Mouse (Mus musculus) spleen, postnatal 4 days (tissue): ENCODE measurements around the gene Prr23a2.
"Not testable (repeated sequence)": the region's sequence is repeated elsewhere in the genome, so short reads cannot be mapped to it uniquely, and the experiment has no call there.

ENCODE experiments used
- DNase-seq, 2 experiments: peaks; one replicate each; pipeline ENCODE4 v3.0.0; 2022; ENCODE audit warnings: low spot score in 2 of 2

The Prr23a2 gene

DNA sequence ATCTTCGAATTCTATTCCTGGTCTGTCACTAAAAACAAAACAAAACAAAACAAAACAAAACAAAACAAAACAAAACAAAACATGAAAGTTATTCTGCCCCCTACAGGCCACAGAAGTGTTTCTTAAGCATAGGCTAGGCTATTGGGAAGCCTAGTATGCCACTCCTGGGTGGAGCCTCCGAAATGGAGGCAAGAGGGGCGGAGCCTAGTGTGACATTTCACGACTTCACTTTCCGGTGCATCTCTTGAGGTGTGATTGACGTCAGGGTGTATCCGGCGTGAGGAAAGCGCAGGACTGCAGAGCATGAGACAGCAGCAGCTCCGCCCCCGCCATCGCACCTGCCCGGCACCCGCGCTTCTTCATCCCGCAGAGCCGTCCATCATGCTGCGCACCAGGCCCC is at the start of gene Prr23a2:
Gene Prr23a2, plus strand, starts transcription at position 285 of the 400 bp plus-strand sequence.
- DNase-seq: no peak

DNA sequence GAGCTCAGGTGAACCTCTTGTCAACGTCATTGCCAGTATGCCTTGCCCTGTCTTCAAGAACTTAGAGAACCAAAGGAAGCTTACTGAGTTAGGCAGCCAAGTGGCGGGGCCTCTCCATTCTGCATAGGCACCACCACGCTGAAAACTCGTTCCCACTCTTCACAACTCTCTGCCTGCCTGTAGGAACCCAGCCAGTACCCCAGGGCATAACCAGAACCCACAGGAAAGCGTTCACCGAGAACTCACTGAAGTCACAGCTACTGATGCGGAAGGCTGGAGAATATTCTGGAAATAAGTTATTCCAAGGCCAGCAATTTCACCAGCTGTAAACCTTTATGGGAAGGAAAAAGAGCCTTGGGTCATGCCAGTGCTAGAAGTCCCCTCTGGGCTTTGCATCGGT is 48.7 kb upstream of the Prr23a2 start:
- DNase-seq: no peak

DNA sequence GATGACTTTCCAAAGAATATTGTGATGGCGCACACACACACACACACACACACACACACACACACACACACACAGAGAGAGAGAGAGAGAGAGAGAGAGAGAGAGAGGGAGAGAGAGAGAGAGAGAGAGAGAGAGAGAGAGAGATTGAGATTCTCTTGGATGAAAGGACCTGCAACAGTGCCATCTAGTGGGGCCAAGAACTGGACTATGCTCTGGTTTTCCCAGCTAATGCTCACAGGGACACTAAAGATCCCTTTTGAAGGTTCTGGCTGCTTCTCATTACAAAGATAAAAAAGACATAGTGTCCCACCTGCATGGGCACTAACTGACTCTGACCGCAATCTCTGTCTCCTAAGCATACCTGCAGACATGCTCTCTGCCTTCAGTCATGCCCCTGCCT is 46.8 kb upstream of the Prr23a2 start:
- not testable (repeated sequence) for DNase-seq

DNA sequence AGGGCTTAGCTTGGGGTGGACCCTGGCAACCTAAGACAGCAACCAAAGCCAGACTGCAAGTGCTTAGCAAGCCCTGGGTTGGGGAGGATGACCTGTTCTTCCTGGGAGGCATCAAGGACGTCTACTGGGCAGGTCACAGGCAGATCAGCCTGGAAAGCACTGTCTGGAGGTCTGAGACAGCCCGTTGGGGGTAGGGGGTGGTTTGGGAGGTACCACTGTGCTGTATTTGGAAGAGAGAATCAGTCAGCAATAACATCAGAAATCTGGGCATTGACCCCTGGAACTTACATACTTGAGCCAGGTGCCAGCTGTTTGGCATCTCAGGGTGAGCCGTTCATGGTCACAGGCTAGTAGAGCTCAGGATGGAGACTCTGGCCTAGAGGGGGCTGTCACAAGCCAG is 40.2 kb upstream of the Prr23a2 start:
- no peak for DNase-seq

DNA sequence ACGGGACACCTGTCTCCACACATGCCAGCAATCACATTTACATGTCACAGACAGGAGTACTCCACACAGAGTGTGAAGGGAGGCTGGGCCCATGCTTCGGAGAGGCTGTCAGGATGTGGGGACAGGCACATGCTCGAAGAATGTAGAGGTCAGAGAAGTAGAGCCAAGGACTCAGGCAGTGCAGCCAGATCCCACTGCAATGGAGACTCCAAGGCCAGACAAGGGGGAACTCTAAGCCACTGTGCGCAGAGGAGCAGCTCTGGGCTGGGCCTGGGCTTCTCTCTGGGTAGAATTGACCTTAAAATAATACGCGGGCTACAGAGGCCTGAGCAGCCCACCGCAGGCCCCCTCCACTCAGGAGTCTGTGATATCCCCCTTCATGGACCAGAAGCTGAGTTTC is 38.7 kb upstream of the Prr23a2 start:
- DNase-seq: no peak

DNA sequence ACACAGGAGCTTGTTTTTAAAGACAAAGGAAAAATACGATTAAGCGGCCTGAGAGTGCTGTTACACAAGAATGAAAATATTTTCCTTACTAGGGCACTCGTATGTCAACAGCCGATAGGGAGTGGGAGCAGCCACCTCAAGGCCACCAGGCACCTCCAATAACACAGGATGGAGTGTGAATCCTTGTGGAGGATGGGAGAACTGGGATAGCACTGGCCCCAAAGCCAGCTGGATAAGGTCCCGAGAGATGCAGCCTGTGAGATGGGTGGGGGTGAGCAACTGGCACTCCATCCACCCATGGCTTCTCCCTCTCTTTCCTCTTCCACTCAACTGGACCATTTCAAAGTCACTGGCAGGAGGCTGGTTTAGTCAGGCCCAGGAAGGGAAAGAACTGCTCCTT is 37.3 kb upstream of the Prr23a2 start:
- no peak for DNase-seq

DNA sequence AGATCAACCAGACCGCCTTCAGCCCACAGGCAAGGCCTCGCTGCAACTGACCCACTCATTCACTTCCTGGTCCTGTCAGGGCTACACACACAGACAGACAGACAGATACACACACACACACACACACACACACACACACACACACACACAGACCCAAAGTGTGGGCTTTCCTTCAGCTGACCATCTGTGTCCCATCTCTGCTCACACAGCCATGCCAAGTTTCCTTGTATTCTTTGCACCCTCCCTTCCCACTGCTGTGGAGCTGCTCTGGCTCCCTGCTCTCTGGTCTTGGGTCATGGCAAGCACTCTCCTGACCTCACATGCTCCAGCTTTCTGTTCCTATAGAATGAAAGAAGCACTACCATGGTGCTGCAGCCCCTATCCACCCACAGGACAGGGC is 36.8 kb upstream of the Prr23a2 start:
- DNase-seq: no peak

DNA sequence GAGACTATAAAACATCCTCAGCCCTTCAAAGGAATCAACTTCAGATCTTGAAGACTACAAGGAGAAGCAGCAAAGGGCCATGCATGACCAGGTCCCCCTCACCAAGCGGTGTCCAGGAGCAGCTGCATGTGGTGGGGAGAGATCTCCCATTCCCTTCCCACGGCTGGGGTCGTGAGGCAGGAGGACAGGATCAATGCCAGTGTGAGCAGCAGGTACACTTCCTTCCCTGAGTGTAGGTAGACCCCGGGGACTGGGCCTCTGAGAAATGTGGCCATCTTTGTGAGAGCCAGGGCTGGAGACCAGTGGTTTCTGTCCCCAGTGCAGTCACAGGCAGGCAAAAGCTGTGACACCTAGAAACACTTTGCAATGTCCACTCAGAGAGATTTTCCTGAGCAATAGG is 35.8 kb upstream of the Prr23a2 start:
- DNase-seq: peak in 1 of 2 experiments; percentile 53

DNA sequence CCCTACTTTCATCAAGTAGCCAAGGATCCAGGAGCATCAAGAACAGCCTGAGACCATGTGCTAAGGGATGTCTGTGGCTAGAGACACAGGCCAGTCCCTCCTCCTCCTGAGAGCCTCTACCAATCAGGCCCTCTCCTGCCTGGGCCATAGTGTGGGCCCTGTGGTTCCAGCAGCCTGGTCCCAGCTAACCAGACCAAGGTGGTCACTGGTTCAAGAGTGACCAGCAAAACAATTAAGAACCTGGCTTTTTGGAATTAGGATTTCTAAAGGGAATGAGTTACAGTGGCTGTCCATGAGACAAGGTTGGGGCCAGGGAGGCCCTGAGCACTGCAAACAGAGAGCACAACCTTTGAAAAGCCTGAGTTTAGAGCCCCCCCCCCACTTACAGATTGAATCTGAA is 35.2 kb upstream of the Prr23a2 start:
- peak in 1 of 2 experiments; percentile 39 for DNase-seq

DNA sequence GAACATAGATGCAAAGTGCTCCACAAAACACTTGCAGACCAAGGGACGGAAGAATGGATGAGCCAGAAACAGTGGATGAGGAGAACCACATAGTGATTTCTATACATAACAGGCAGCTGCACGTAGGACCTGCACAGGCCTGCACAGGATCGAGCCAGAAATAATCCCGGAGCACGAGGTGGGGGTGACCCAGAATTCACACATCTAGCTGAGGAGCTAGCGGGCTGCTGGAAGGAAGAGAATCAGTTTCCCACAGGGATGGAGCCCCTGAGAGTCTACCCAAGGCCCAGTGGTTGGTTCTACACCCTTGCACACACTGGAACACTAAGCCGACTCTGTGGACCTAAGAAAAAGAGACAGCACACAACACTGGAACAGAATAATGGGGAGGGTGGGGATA is 32.5 kb upstream of the Prr23a2 start:
- DNase-seq: peak in 1 of 2 experiments; percentile 52

DNA sequence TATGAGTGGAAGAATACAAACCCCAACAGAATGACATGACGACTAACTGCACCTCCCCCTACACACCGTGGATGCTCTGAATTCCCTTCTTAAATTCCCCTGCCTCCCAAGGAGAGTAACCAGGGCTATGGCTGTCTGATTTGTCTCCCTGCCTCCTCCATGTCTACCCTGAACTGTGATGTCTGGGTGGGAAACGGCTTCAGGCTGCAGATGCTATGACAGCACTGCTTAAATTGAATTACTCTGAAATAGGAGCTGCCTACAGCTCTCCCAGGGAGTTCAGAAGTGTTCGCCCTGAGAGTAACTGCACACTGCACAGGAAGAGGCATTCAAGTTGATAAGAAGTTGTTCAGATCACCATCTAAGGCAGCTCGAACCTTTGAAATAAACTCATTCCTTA is 26.8 kb upstream of the Prr23a2 start:
- peak in 1 of 2 experiments; percentile 39 for DNase-seq

DNA sequence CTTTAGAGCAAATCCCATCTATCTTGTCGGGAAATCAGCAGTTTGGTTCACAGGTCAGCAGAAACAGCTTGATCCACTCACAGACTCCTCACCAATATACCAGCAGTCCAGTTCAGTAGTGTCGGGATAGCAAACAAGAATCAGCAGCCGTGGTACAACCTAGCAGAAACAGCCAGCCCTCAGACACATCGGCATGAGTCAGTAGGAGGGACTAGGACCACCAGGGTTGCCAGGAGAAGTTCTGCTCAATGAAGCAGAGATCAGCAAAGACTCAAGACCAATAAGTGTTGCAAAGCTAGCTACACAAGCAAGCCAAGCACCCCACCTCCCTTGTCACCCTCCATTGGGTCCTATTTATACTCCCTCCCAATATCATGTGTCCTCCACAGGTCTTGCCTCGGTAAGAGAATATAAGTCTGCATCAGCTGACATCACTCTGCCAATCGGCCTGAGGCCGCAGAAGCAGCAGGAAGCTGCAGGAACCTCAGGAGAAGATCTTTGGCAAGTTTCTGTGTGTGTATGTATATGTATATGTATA is 18.7 kb upstream of the Prr23a2 start:
- DNase-seq: peak in 1 of 2 experiments; percentile 35

DNA sequence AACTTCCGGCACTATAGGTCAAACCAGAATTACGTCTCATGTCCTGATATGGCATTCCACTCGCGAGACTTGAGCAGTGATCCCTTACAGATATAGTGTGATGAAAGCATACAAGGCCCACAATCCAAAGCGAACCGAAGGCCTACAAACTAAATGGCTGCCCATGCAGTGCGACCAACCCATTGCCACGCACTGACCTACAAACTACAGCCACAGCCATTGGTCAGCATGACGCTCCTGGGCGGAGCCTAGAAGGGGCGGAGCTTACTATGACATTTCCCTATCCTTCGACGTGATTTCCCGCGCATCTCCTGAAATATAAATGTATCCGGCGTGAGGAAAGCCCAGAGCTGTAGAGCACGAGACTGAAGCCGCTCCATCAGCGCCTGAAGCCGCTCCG is 14.2 kb upstream of the Prr23a2 start, which contains the start of gene Prr23a1:
Gene Prr23a1, plus strand, starts transcription at position 387 of the 400 bp plus-strand sequence.
- no peak for DNase-seq

DNA sequence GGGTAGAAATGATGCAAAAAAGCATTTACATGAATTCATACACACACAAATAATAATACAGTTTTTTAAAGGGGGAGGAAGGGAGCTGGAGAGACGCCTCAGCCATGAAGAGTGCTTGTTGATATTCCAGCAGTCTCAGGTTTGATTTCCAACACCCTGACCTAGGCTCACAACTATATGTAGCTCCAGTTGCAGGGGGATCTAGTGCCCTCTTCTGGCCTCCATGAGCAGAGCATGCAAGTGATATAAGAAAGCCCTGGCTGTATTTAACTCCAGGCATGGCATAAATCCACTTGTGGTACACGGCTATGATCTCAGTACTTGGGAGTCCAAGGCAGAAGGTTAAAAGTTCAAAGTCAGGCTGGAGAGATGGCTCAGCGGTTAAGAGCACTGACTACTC is 7.2 kb downstream of the Prr23a2 start:
- DNase-seq: no peak

DNA sequence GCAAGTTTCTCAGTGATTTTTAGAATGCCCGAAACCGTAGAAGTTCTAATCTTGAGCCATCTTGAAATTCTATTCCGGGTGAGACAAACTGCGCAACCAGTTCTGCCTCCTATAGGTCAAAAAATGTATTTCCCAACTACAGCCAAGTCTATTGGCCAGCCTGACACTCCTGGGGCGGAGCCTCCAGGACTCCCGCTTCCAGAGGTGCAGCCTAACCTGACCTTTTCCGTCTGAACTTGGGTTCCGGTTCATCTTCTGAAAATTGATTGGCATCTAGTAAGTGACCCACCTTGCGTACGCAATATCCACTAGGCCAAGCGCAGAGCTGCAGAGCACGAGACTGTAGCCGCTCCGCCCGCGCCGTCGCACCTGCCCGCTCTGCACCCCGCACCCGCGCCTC is 8.3 kb downstream of the Prr23a2 start, which contains the start of gene Prr23a3:
Gene Prr23a3, plus strand, starts transcription at position 197 of the 400 bp plus-strand sequence.
- no peak for DNase-seq

DNA sequence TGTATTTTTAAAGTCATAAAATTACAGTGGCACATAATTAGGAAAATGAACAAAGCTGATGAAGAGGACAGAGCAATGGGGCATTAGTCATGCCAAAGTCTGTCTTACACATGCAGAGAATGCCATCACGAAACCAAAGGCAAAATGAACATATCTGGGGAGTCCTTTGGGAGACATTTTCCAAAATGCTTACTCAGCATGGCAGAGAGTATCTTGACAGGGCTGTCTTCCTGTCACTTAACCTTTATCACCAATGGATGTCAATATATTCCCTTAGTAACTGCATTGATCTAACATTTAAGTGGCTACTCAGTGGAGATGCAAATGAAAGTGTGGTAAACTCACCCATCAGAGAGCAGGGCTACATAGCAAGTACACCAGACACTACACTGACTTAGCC is 45.2 kb downstream of the Prr23a2 start:
- no peak for DNase-seq

DNA sequence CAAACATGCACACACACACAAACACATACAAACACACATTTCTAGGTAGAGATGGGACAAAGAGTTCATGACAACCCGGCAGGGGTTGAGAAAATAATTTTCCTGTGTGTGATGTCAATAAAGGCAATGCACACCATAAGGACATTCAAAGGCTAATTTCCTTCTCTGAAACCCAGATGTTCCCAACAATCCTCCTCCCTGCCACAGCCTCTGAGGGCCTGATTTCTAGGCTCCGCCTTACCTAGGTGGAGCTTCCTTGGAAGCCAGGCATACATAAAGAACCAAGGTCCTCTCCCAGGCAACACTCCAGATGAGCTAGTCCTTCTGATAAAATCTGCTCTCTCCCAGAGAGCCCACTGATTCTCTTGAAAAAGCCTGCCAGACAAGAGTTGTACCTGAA is 46.5 kb downstream of the Prr23a2 start, which contains the start of gene 7420426K07Rik:
Gene 7420426K07Rik, plus strand, starts transcription at position 301 of the 400 bp plus-strand sequence.
- DNase-seq: no peak
